In genomic region chr4:63622378-63622835, GRCm38 (mm10) we compare ENCODE assay signal across 10 mouse cellular contexts. TPM values are rescaled to one million over a fixed set of nuclear protein-coding genes. Genes with fewer than 3 reads are reported as not detected.
DNase-seq lines count a peak whose midpoint lies in the region; ATAC-seq and TF ChIP-seq lines count a peak whose summit lies in the region.
"Had no signal": no experiment of that assay in that cellular context is flagged by ENCODE, and none has a peak within 500 bp of the region (broad histone marks: within the 10 kb centered on the region; RNA-seq: fewer than 3 reads in every experiment).

TSS of gene Tex48 (minus strand) at chr4:63622428.

- H3K4me2 ChIP-seq in forebrain, postnatal 0 days (ENCODE audit: low read depth), result no peak within 1 kb of the TSS
- H3K4me2 ChIP-seq in forebrain, embryonic 12.5 days, result no peak within 1 kb of the TSS
- H3K4me2 ChIP-seq in midbrain, postnatal 0 days (ENCODE audit: low read depth, low read length, poor library complexity, severe bottlenecking), result no peak within 1 kb of the TSS
- H3K4me2 ChIP-seq in midbrain, embryonic 16.5 days (ENCODE audit: low read length), result no peak within 1 kb of the TSS

- no peak within 1 kb of the TSS for H3K27ac ChIP-seq in forebrain, postnatal 0 days (ENCODE audit: low read depth, low read length)
- no peak within 1 kb of the TSS for H3K27ac ChIP-seq in forebrain, embryonic 12.5 days
- H3K27ac ChIP-seq in midbrain, postnatal 0 days (ENCODE audit: low read depth, low read length), result no peak within 1 kb of the TSS
- no peak within 1 kb of the TSS for H3K27ac ChIP-seq in midbrain, embryonic 16.5 days (ENCODE audit: low read length)
- H3K27ac ChIP-seq in cortical plate, adult 2 months (ENCODE audit: insufficient read depth, low read length), result no peak within 1 kb of the TSS

- no peak for ATAC-seq in forebrain, postnatal 0 days
- no peak for ATAC-seq in forebrain, embryonic 12.5 days (ENCODE audit: low FRiP score)
- ATAC-seq in midbrain, postnatal 0 days (ENCODE audit: low FRiP score), result no peak
- ATAC-seq in midbrain, embryonic 16.5 days, result no peak

- H3K4me1 ChIP-seq in forebrain, postnatal 0 days (ENCODE audit: insufficient read depth), result no peaks in the 10 kb centered on the region
- H3K4me1 ChIP-seq in forebrain, embryonic 12.5 days, result no peaks in the 10 kb centered on the region
- no peaks in the 10 kb centered on the region for H3K4me1 ChIP-seq in midbrain, postnatal 0 days (ENCODE audit: insufficient read depth, low read length)
- no peaks in the 10 kb centered on the region for H3K4me1 ChIP-seq in midbrain, embryonic 16.5 days (ENCODE audit: control insufficient read depth, insufficient read depth, low read length)
- no peaks in the 10 kb centered on the region for H3K4me1 ChIP-seq in cortical plate, adult 2 months (ENCODE audit: control insufficient read depth, insufficient read depth, low read length)

- H3K27me3 ChIP-seq in forebrain, postnatal 0 days (ENCODE audit: insufficient read depth, low read length), result no peaks in the 10 kb centered on the region
- H3K27me3 ChIP-seq in forebrain, embryonic 12.5 days, result no peaks in the 10 kb centered on the region
- no peaks in the 10 kb centered on the region for H3K27me3 ChIP-seq in midbrain, postnatal 0 days (ENCODE audit: insufficient read depth, low read length)
- H3K27me3 ChIP-seq in midbrain, embryonic 16.5 days (ENCODE audit: control insufficient read depth, insufficient read depth, low read depth, low read length), result no peaks in the 10 kb centered on the region

- no peak within 1 kb of the TSS for H3K9ac ChIP-seq in forebrain, postnatal 0 days
- no peak within 1 kb of the TSS for H3K9ac ChIP-seq in forebrain, embryonic 12.5 days
- no peak within 1 kb of the TSS for H3K9ac ChIP-seq in midbrain, postnatal 0 days (replicated peaks; ENCODE audit: low read length, poor library complexity, severe bottlenecking)
- H3K9ac ChIP-seq in midbrain, embryonic 16.5 days (ENCODE audit: low read depth, low read length), result no peak within 1 kb of the TSS

- DNase-seq in forebrain, postnatal 0 days, result no peak
- DNase-seq in midbrain, postnatal 0 days (ENCODE audit: low spot score), result peak; percentile 3
- peak; percentile 31 to 36 for DNase-seq in natural killer cell, adult 2 months (ENCODE audit: low spot score in 2 of 2)
- no peak for DNase-seq in layer of hippocampus, postnatal 14 days (ENCODE audit: low spot score in 2 of 2)
- DNase-seq in right cerebral cortex, adult 2 months (ENCODE audit: low spot score in 2 of 2), result no peak

- H3K36me3 ChIP-seq in forebrain, postnatal 0 days (ENCODE audit: insufficient read depth), result no peaks in the 10 kb centered on the region
- no peaks in the 10 kb centered on the region for H3K36me3 ChIP-seq in forebrain, embryonic 12.5 days (replicated peaks)
- no peaks in the 10 kb centered on the region for H3K36me3 ChIP-seq in midbrain, postnatal 0 days (ENCODE audit: insufficient read depth, low read length)
- H3K36me3 ChIP-seq in midbrain, embryonic 16.5 days (ENCODE audit: control insufficient read depth, insufficient read depth, low read length), result no peaks in the 10 kb centered on the region

- H3K9me3 ChIP-seq in forebrain, postnatal 0 days (ENCODE audit: low read length), result no peaks in the 10 kb centered on the region
- no peaks in the 10 kb centered on the region for H3K9me3 ChIP-seq in forebrain, embryonic 12.5 days
- no peaks in the 10 kb centered on the region for H3K9me3 ChIP-seq in midbrain, postnatal 0 days (ENCODE audit: low read length)
- H3K9me3 ChIP-seq in midbrain, embryonic 16.5 days (replicated peaks; ENCODE audit: control insufficient read depth, low read length, poor library complexity, severe bottlenecking), result no peaks in the 10 kb centered on the region

- 59% methylated on average over 5 of the region's 5 CpGs for WGBS in forebrain, postnatal 0 days
- WGBS in forebrain, embryonic 12.5 days, result 60% methylated on average over 5 of the region's 5 CpGs
- 62% methylated on average over 5 of the region's 5 CpGs for WGBS in midbrain, postnatal 0 days
- WGBS in midbrain, embryonic 16.5 days, result 60% methylated on average over 5 of the region's 5 CpGs

- no peak for TF ChIP-seq POLR2A in cortical plate, adult 2 months (IDR thresholded peaks at IDR 0.05; ENCODE audit: extremely low read depth, insufficient read depth, low read length)

- TF ChIP-seq CTCF in forebrain, postnatal 0 days (IDR thresholded peaks at IDR 0.05; ENCODE audit: low read depth), result peak; percentile 41
- peak; percentile 37 for TF ChIP-seq CTCF in midbrain, postnatal 0 days (IDR thresholded peaks at IDR 0.05)
- peak; percentile 31; the same call in 1 of the 2 replicates for TF ChIP-seq CTCF in cortical plate, adult 2 months (IDR thresholded peaks at IDR 0.05; ENCODE audit: extremely low read depth, insufficient read depth, low read length)

- no peak within 1 kb of the TSS for H3K4me3 ChIP-seq in forebrain, postnatal 0 days (ENCODE audit: low read depth, low read length)
- H3K4me3 ChIP-seq in forebrain, embryonic 12.5 days (replicated peaks), result no peak within 1 kb of the TSS
- H3K4me3 ChIP-seq in midbrain, postnatal 0 days (ENCODE audit: low read depth, low read length), result no peak within 1 kb of the TSS
- no peak within 1 kb of the TSS for H3K4me3 ChIP-seq in midbrain, embryonic 16.5 days (ENCODE audit: low read depth, low read length)
- H3K4me3 ChIP-seq in cortical plate, adult 2 months (ENCODE audit: insufficient read depth, low read length), result no peak within 1 kb of the TSS
- H3K4me3 ChIP-seq: myocyte had no signal

RNA-seq across cellular contexts. Expression of gene Tex48, which starts in this region (rescaled TPM):
- not detected in 2 replicates for total RNA-seq in forebrain, postnatal 0 days (2014; rRNA removed)
- not detected in 2 replicates for polyA plus RNA-seq in forebrain, postnatal 0 days (2015; fragmentation: Nextera tagmentation; extraction: Ambion mirVana)
- polyA plus RNA-seq in forebrain, embryonic 12.5 days (2016; fragmentation: Nextera tagmentation; extraction: Ambion mirVana), result not detected in 2 replicates
- total RNA-seq in midbrain, postnatal 0 days (2014; rRNA removed), result not detected in 2 replicates
- not detected in 2 replicates for polyA plus RNA-seq in midbrain, postnatal 0 days (2015; fragmentation: Nextera tagmentation; extraction: Ambion mirVana)
- not detected in 2 replicates for polyA plus RNA-seq in midbrain, embryonic 16.5 days (2015; fragmentation: Nextera tagmentation; extraction: Ambion mirVana)
- polyA plus RNA-seq in cortical plate, adult 2 months (2012; rRNA removed), result not detected in 2 replicates
- not detected for total RNA-seq in layer of hippocampus, postnatal 14 days (2021)
- total RNA-seq: hematopoietic stem cell, adult 5-6 weeks had no signal
- polyA plus RNA-seq: myocyte had no signal

Comparison
In these comparisons a context has a peak if more than half of its experiments do, and no peak if none do; other contexts are left out.
1. Peak in DNase-seq in midbrain, postnatal 0 days; RNA of the gene not detected or under 1 TPM.
2. DNase-seq: peak in natural killer cell, adult 2 months (2 of 2); none in forebrain, postnatal 0 days (single experiment), layer of hippocampus, postnatal 14 days (0 of 2) and right cerebral cortex, adult 2 months (0 of 2).
3. Peak in every context shown above with its lines, with median percentiles within 50 percentile points of each other: CTCF ChIP-seq.